Mouse (Mus musculus): Measurements from ENCODE around the gene Slc10a1. TPM values are rescaled to one million over a fixed set of nuclear protein-coding genes. Genes with fewer than 3 reads are reported as not detected.

The Slc10a1 gene
- polyA plus RNA-seq, 1 experiment from 2014 or later: 1.3 TPM

DNA sequence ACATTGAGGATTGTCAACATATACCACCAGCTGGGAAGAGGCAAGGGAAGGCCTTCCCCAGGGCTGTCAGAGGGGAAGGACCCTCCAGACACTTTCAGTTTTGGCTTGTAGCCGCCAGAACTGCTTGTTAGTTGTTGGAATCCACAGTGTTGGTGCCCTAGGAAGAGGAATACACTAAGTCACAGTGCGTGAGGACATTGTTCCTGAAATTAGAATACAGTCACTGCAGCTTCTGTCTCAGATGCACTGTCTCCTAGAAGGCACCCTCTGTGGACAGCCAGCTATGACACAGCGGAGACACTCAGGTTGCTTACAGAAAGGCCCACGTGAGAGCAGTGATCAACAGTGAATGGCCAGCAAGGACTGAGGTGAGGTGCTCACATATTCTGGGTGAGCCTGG is 29.3 kb downstream of the Slc10a1 start:
- no peak overlapping the region for H3K4me3 ChIP-seq (replicated peaks; ENCODE audit: low read length)
- H3K36me3 ChIP-seq (ENCODE audit: control insufficient read depth, insufficient read depth, low read length): no peaks in the 10 kb centered on the region
- peak overlapping the region; percentile 73 for H3K27ac ChIP-seq (ENCODE audit: low read length)
- H3K4me1 ChIP-seq (ENCODE audit: control insufficient read depth, insufficient read depth, low read length): peaks cover 5% of the 10 kb centered on the region
- 74% methylated on average over 4 of the region's 4 CpGs for WGBS
- H3K9me3 ChIP-seq (replicated peaks; ENCODE audit: control insufficient read depth, low read length): no peaks in the 10 kb centered on the region
- ATAC-seq (ENCODE audit: insufficient read depth, low FRiP score): no peak
- no peaks in the 10 kb centered on the region for H3K27me3 ChIP-seq (ENCODE audit: control insufficient read depth, insufficient read depth, low read length)
- H3K9ac ChIP-seq (ENCODE audit: low read length): no peak overlapping the region
- no peak overlapping the region for H3K4me2 ChIP-seq (ENCODE audit: low read depth, low read length)

DNA sequence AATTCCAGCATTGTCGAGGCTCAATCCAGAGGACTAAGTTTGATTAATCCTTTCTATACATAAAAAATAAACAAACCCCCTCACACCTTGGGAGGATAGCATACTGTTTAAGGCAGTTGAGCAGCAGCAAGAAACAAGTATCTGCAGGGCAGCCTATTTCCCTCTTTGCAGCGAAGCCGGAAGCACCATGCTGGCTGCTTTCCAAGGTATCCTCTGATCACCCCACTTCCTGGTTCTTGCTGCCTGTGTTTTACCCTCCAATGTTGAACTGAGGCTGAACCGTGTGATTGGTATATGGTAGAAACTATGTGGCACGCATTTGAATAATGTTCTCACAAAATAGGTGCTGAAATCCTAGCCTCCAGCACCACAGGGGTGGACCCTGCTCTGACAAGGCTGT is 29.9 kb downstream of the Slc10a1 start:
- no peak overlapping the region for H3K4me3 ChIP-seq (replicated peaks; ENCODE audit: low read length)
- H3K4me1 ChIP-seq (ENCODE audit: control insufficient read depth, insufficient read depth, low read length): peaks cover 5% of the 10 kb centered on the region
- no peak overlapping the region for H3K9ac ChIP-seq (ENCODE audit: low read length)
- no peak overlapping the region for H3K4me2 ChIP-seq (ENCODE audit: low read depth, low read length)
- no peaks in the 10 kb centered on the region for H3K27me3 ChIP-seq (ENCODE audit: control insufficient read depth, insufficient read depth, low read length)
- ATAC-seq (ENCODE audit: insufficient read depth, low FRiP score): no peak
- 23% methylated on average over 5 of the region's 5 CpGs for WGBS
- no peaks in the 10 kb centered on the region for H3K36me3 ChIP-seq (ENCODE audit: control insufficient read depth, insufficient read depth, low read length)
- no peaks in the 10 kb centered on the region for H3K9me3 ChIP-seq (replicated peaks; ENCODE audit: control insufficient read depth, low read length)
- peak overlapping the region; percentile 73 for H3K27ac ChIP-seq (ENCODE audit: low read length)

DNA sequence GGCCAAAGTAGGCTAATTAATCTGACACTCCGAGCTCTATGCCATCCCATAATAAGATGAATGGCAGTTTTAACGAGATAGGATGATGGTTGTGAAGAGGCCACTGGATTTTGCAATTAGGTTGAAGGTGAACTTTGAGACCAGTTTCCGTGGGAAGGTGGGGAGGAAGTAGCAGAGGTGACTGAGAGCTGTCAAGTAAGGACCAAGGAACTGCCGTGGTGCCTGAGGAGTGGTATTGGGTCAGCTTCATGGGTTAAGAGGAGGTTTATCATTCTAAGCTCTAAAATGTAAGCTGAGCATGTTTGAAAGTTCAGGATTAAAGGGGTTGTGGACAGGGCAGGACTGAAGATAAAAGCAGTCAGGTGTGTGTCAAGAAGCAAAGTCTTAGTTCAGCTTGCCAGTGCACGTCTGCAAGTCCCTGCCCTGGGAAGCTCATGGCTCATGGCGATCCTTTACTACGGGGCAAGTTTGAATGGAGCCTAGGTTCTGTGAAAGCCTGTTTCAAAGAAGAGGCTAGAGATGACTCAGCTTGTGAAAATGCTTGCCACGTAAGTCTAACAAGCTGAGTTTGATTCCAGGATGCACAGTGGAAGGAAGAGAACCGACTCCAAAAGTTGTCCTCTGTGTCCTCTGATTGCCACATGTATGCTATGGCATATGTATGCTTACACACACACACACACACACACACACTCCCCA is 31.0 kb downstream of the Slc10a1 start:
- Histone ChIP-seq H3K9ac (ENCODE audit: low read length) (no peak overlapping the region), H3K9me3 (replicated peaks; ENCODE audit: control insufficient read depth, low read length) (no peaks in the 10 kb centered on the region), H3K27ac (ENCODE audit: low read length) (peak overlapping the region; percentile 85), H3K4me1 (ENCODE audit: control insufficient read depth, insufficient read depth, low read length) (peaks cover 5% of the 10 kb centered on the region), H3K27me3 (ENCODE audit: control insufficient read depth, insufficient read depth, low read length) (no peaks in the 10 kb centered on the region), H3K4me3 (replicated peaks; ENCODE audit: low read length) (no peak overlapping the region), H3K4me2 (ENCODE audit: low read depth, low read length) (no peak overlapping the region), H3K36me3 (ENCODE audit: control insufficient read depth, insufficient read depth, low read length) (no peaks in the 10 kb centered on the region)
- 64% methylated on average over 9 of the region's 9 CpGs for WGBS
- ATAC-seq (ENCODE audit: insufficient read depth, low FRiP score): peak; percentile 51; the same call in 1 of the 2 replicates

DNA sequence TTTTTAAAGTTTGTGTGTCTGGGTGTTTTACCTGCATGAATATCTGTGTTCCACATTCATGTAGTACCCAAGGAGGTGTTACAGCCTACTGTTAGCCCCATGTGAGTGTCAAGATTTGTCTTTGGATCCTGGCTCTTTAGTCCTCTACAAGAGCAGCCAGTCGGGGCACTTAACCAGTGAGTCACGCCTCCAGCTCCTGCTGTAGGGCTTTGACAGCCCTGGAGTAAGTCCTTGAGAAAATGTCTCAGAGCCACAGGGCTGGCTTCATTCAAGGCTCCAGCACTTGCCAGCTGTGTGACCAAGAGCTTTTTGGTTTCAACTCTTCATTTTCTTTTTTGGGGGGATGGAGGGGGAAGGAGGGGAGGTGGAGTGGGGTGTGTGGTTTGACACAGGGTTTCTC is 31.8 kb downstream of the Slc10a1 start:
- Histone ChIP-seq H3K9ac (ENCODE audit: low read length) (no peak overlapping the region), H3K36me3 (ENCODE audit: control insufficient read depth, insufficient read depth, low read length) (no peaks in the 10 kb centered on the region), H3K9me3 (replicated peaks; ENCODE audit: control insufficient read depth, low read length) (no peaks in the 10 kb centered on the region), H3K4me2 (ENCODE audit: low read depth, low read length) (no peak overlapping the region), H3K4me3 (replicated peaks; ENCODE audit: low read length) (no peak overlapping the region), H3K27me3 (ENCODE audit: control insufficient read depth, insufficient read depth, low read length) (no peaks in the 10 kb centered on the region), H3K27ac (ENCODE audit: low read length) (peak overlapping the region; percentile 85), H3K4me1 (ENCODE audit: control insufficient read depth, insufficient read depth, low read length) (peaks cover 5% of the 10 kb centered on the region)
- no peak for ATAC-seq (ENCODE audit: insufficient read depth, low FRiP score)
- WGBS: 57% methylated on average over 2 of the region's 2 CpGs

DNA sequence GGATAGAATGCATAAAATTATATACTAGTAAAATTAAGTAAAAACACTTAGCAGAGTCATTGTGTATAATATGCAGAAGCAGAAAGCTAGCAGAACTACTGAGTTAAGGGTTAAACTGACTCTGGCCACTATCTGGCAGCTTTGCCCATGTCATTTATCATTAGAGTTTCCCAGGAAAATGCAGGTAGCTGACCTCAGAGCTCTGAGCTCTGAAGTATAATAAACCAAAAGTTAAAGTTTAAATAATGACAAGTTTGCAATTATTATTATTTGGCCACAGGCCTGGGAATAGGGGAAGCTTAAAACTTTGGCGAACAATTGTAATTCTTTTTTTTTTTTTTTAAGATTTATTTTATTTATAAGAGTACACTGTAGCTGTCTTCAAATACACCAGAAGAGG is 35.6 kb downstream of the Slc10a1 start:
- Histone ChIP-seq H3K27me3 (ENCODE audit: control insufficient read depth, insufficient read depth, low read length) (no peaks in the 10 kb centered on the region), H3K9me3 (replicated peaks; ENCODE audit: control insufficient read depth, low read length) (no peaks in the 10 kb centered on the region), H3K9ac (ENCODE audit: low read length) (no peak overlapping the region), H3K4me2 (ENCODE audit: low read depth, low read length) (no peak overlapping the region), H3K4me1 (ENCODE audit: control insufficient read depth, insufficient read depth, low read length) (no peaks in the 10 kb centered on the region), H3K27ac (ENCODE audit: low read length) (no peak overlapping the region), H3K36me3 (ENCODE audit: control insufficient read depth, insufficient read depth, low read length) (no peaks in the 10 kb centered on the region), H3K4me3 (replicated peaks; ENCODE audit: low read length) (no peak overlapping the region)
- 67% methylated on average over 1 of the region's 1 CpGs for WGBS
- ATAC-seq (ENCODE audit: insufficient read depth, low FRiP score): no peak

DNA sequence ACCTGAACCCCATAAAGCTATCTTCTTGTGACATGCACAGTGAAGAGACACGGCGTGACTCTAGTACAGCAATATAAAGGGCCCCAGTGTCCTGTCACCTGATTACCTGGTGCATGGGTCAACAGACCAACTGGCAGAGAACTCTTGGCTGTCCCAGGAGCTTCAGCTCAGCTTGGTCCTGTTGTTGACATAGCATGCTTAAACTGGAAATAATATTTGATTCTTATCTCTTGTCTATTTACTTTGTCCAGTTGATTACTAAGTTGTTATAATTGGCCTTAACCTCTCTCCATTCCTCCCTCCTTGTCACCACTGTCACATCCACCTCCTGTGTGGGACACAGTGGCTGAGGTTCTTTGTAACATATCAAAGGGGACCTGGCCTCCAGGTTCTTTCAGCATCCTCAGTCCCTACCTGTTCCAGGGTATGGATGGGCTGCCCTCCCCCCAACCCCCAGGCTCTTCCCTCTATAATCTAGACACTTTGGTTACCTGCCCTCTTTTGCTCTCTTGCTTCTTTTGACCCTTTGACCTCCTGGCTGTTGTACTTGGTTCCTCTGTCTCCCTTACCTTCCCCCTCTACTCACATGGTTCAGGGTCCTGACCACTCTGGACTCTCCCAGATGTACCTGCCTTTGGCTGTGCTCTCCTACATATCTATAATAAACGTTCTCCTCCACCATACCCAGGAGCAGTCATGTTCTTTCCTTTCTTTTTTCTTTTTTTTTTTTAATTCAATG is 36.9 kb downstream of the Slc10a1 start:
- no peak overlapping the region for H3K27ac ChIP-seq (ENCODE audit: low read length)
- 69% methylated on average over 3 of the region's 3 CpGs for WGBS

DNA sequence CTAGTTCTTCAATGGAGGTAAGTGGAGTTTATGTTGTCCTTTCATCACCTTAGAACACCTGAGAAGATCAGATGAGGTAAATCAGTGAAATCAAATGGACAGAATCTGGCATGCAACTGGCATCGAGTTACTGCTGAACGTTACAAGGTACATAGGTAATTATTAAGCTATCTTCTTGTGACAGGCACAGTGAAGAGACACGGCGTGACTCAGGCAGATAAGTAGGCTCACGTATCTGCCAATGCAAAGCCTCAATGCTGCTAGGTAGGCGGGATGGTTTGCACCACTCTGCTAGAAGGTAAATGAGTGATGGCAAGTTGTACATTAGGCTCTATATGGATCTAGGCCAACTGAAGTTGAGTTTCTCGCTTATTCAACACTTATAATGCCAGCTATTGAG is 38.4 kb downstream of the Slc10a1 start:
- no peaks in the 10 kb centered on the region for H3K36me3 ChIP-seq (ENCODE audit: control insufficient read depth, insufficient read depth, low read length)
- no peak overlapping the region for H3K4me3 ChIP-seq (replicated peaks; ENCODE audit: low read length)
- ATAC-seq (ENCODE audit: insufficient read depth, low FRiP score): no peak
- WGBS: 68% methylated on average over 7 of the region's 7 CpGs
- H3K9ac ChIP-seq (ENCODE audit: low read length): no peak overlapping the region
- no peak overlapping the region for H3K4me2 ChIP-seq (ENCODE audit: low read depth, low read length)
- H3K27ac ChIP-seq (ENCODE audit: low read length): no peak overlapping the region
- no peaks in the 10 kb centered on the region for H3K27me3 ChIP-seq (ENCODE audit: control insufficient read depth, insufficient read depth, low read length)
- peaks cover 4% of the 10 kb centered on the region; the same call in 1 of the 2 replicates for H3K4me1 ChIP-seq (ENCODE audit: control insufficient read depth, insufficient read depth, low read length)
- no peaks in the 10 kb centered on the region for H3K9me3 ChIP-seq (replicated peaks; ENCODE audit: control insufficient read depth, low read length)

More for the DNA sequence above, 36.9 kb downstream of the Slc10a1 start:
- Histone ChIP-seq H3K4me1 (ENCODE audit: control insufficient read depth, insufficient read depth, low read length) (no peaks in the 10 kb centered on the region), H3K9me3 (replicated peaks; ENCODE audit: control insufficient read depth, low read length) (no peaks in the 10 kb centered on the region), H3K4me2 (ENCODE audit: low read depth, low read length) (no peak overlapping the region), H3K27me3 (ENCODE audit: control insufficient read depth, insufficient read depth, low read length) (no peaks in the 10 kb centered on the region), H3K9ac (ENCODE audit: low read length) (no peak overlapping the region), H3K36me3 (ENCODE audit: control insufficient read depth, insufficient read depth, low read length) (no peaks in the 10 kb centered on the region), H3K4me3 (replicated peaks; ENCODE audit: low read length) (no peak overlapping the region)
- ATAC-seq (ENCODE audit: insufficient read depth, low FRiP score): 0 out of 2 replicates have a peak, but pooled peaks have one; percentile 33

DNA sequence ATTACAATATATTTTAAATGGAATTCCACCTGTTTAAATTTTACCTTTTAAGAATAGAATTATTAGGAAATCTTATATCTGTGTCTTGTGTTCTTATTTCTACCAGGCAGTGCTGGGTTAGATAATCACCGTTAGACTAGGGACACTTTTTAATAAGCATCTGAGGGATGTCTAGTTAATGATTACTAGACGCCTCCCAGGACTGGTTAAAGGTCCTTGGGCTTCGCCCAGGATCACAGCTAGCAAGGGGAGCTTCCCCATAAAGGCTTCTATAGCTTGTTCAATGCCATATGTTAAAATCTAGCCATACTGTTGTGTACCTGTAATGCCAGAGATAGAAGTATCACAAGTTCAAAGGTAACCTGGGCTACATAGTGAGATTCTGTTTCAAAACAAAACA is 39.6 kb downstream of the Slc10a1 start:
- no peaks in the 10 kb centered on the region for H3K27me3 ChIP-seq (ENCODE audit: control insufficient read depth, insufficient read depth, low read length)
- no peak for ATAC-seq (ENCODE audit: insufficient read depth, low FRiP score)
- no peak overlapping the region for H3K4me2 ChIP-seq (ENCODE audit: low read depth, low read length)

DNA sequence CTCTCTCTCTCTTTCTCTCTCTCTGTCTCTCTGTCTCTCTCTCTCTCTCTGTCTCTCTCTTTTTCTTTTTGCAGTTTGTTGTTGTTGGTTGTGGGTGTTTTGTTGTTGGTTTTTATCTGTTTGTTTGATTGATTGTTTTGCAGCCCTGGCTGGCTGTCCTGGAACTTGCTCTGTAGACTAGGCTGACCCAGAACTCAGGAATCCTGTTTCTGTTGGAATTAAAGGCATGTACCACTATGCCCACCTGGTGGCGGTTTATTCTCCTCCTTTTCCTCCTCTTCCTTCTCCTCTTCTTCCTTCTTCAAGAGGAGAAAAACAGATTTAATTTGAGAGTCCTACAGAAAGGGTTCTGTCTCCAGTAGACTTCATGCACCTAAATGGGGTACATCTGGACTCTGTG is 41.0 kb downstream of the Slc10a1 start:
- no peaks in the 10 kb centered on the region for H3K27me3 ChIP-seq (ENCODE audit: control insufficient read depth, insufficient read depth, low read length)
- peaks cover 10% of the 10 kb centered on the region; the same call in 1 of the 2 replicates for H3K4me1 ChIP-seq (ENCODE audit: control insufficient read depth, insufficient read depth, low read length)
- 85% methylated on average over 1 of the region's 1 CpGs for WGBS
- H3K4me2 ChIP-seq (ENCODE audit: low read depth, low read length): no peak overlapping the region
- H3K4me3 ChIP-seq (replicated peaks; ENCODE audit: low read length): no peak overlapping the region
- H3K27ac ChIP-seq (ENCODE audit: low read length): no peak overlapping the region
- no peaks in the 10 kb centered on the region for H3K36me3 ChIP-seq (ENCODE audit: control insufficient read depth, insufficient read depth, low read length)
- H3K9ac ChIP-seq (ENCODE audit: low read length): no peak overlapping the region
- H3K9me3 ChIP-seq (replicated peaks; ENCODE audit: control insufficient read depth, low read length): no peaks in the 10 kb centered on the region
- ATAC-seq (ENCODE audit: insufficient read depth, low FRiP score): no peak

More for the DNA sequence above, 39.6 kb downstream of the Slc10a1 start:
- H3K9me3 ChIP-seq (replicated peaks; ENCODE audit: control insufficient read depth, low read length): no peaks in the 10 kb centered on the region
- peaks cover 10% of the 10 kb centered on the region; the same call in 1 of the 2 replicates for H3K4me1 ChIP-seq (ENCODE audit: control insufficient read depth, insufficient read depth, low read length)
- no peak overlapping the region for H3K27ac ChIP-seq (ENCODE audit: low read length)
- H3K36me3 ChIP-seq (ENCODE audit: control insufficient read depth, insufficient read depth, low read length): no peaks in the 10 kb centered on the region
- H3K9ac ChIP-seq (ENCODE audit: low read length): no peak overlapping the region
- H3K4me3 ChIP-seq (replicated peaks; ENCODE audit: low read length): no peak overlapping the region
- 57% methylated on average over 3 of the region's 3 CpGs for WGBS
